Mouse (Mus musculus) heart, adult 2 months (tissue): Measurements from ENCODE around the gene Ptk7. TPM values are rescaled to one million over a fixed set of nuclear protein-coding genes. Genes with fewer than 3 reads are reported as not detected.

Experiments used
- DNase-seq, 2 experiments: peaks; one replicate each; pipeline ENCODE4 v3.0.0; 2021
- H3K27ac ChIP-seq: fragments of 200-600 bp; 2 replicates; pipeline ENCODE4 v1.8.1; 2022
- H3K27me3 ChIP-seq: fragments of 200-500 bp; 2 replicates; pipeline ENCODE4 v1.6.1; 2012; ENCODE audit warnings: mild to moderate bottlenecking, low read length, inconsistent platforms, mixed read lengths; ENCODE audit not compliant: control insufficient read depth, insufficient read depth
- H3K36me3 ChIP-seq: fragments of 200-500 bp; 2 replicates; pipeline ENCODE4 v1.6.1; 2012; ENCODE audit warnings: low read length, inconsistent platforms; ENCODE audit not compliant: control insufficient read depth, insufficient read depth
- H3K4me1 ChIP-seq: fragments of 200-500 bp; 2 replicates; pipeline ENCODE4 v1.6.1; 2011; ENCODE audit warnings: low read length; ENCODE audit not compliant: control insufficient read depth, insufficient read depth
- H3K4me3 ChIP-seq: fragments of 200-600 bp; 2 replicates; pipeline ENCODE4 v1.8.1; 2022
- H3K79me2 ChIP-seq: fragments of 200-500 bp; replicated peaks from 2 replicates; pipeline ENCODE4 v1.6.1; 2012; ENCODE audit warnings: mild to moderate bottlenecking, inconsistent platforms, low read length, moderate library complexity, mixed read lengths; ENCODE audit not compliant: control insufficient read depth, insufficient read depth
- H3K9ac ChIP-seq: fragments of 200-500 bp; 2 replicates; pipeline ENCODE4 v1.6.1; 2012; ENCODE audit warnings: low read depth, mild to moderate bottlenecking, control low read depth, inconsistent platforms, low read length, mixed read lengths
- CTCF ChIP-seq: fragments of 200-600 bp; IDR thresholded peaks from 2 replicates; pipeline ENCODE4 v1.8.1; 2022; ENCODE audit warnings: antibody characterized with exemption, mild to moderate bottlenecking, moderate library complexity
- EP300 ChIP-seq: fragments of 200-500 bp; IDR thresholded peaks from 2 replicates; pipeline ENCODE4 v1.6.1; 2011; ENCODE audit warnings: low read depth, low read length, control low read depth; ENCODE audit not compliant: insufficient read depth
- POLR2A ChIP-seq: fragments of 200-500 bp; IDR thresholded peaks from 2 replicates; pipeline ENCODE4 v1.6.1; 2011; ENCODE audit warnings: mild to moderate bottlenecking, low read depth, low read length, control low read depth; ENCODE audit not compliant: insufficient read depth
- WGBS: fragments of 180-500 bp; shearing (Covaris S2); methylation state at CpG from one replicate; pipeline ENCODE4 v1.1.7; 2018; 5-methylcytosine and 5-hydroxymethylcytosine counted together
- intact Hi-C: fragments of 180-260 bp; cut with DNase I; formaldehyde crosslinking; loops from one replicate; pipeline ENCODE4 v1.15.1; 2025
- microRNA-seq, 2 experiments: library from miRNA; unstranded; fragments of <30 nt; microRNA quantifications; one replicate each; pipeline ENCODE4 v1.2.0; 2021
- polyA plus RNA-seq: library from polyadenylated mRNA; depleted of rRNA; stranded (reverse); fragments of >200 nt; gene quantifications from 2 replicates; pipeline ENCODE4 v1.2.3, GENCODE M21; 2012; rRNA removed
- total RNA-seq, 2 experiments: library from RNA; stranded (reverse); gene quantifications; 2 replicates each; pipeline ENCODE4 v1.2.3; 2021

Gene Ptk7
- total and polyA plus RNA-seq, 3 experiments = 2.6 to 3.1 (median 2.6) TPM

GRCm38 (mm10) chr17:46520385-46520979 lies 108.8 kb downstream of the Ptk7 start:
- TF ChIP-seq CTCF (no peak), POLR2A (no peak), EP300 (no peak)
- H3K36me3 ChIP-seq = no peaks in the 10 kb centered on the region
- DNase-seq = no peak
- H3K79me2 ChIP-seq = no peaks in the 10 kb centered on the region
- H3K4me1 ChIP-seq = no peaks in the 10 kb centered on the region
- WGBS = 37% methylated on average over 25 of the region's 25 CpGs
- H3K27me3 ChIP-seq = no peaks in the 10 kb centered on the region
- intact Hi-C loops = no loop called here
- no peak overlapping the region for H3K27ac ChIP-seq
- H3K4me3 ChIP-seq = no peak overlapping the region
- H3K9ac ChIP-seq = peak overlapping the region; percentile 11

- no peak for TF ChIP-seq POLR2A
- TF ChIP-seq EP300 = no peak
- no peak for TF ChIP-seq CTCF
- Histone ChIP-seq H3K36me3 (no peaks in the 10 kb centered on the region), H3K9ac (peak overlapping the region; percentile 11; the same call in 1 of the 2 replicates), H3K79me2 (no peaks in the 10 kb centered on the region), H3K4me1 (no peaks in the 10 kb centered on the region), H3K27ac (no peak overlapping the region), H3K4me3 (no peak overlapping the region), H3K27me3 (no peaks in the 10 kb centered on the region)
- intact Hi-C loops = no loop called here
- no peak for DNase-seq
- WGBS = 70% methylated on average over 10 of the region's 10 CpGs
Measured at GRCm38 (mm10) chr17:46519971-46520370, 109.3 kb downstream of the Ptk7 start.

Small RNAs within 50 kb of the gene (microRNA-seq; reads per million reads assigned to microRNA genes)
- gene Mir6976 = 1.1 to 1.5 reads per million in 2 experiments

Other genes starting within 250 kb of the Ptk7 start
- gene Zfp318, start 245.8 kb downstream of the Ptk7 start, total RNA-seq = 10 to 100 TPM; 14.9 to 15.6 TPM
- gene Zfp318, start 245.8 kb downstream of the Ptk7 start, polyA plus RNA-seq = 7.1 and 11.8 TPM in 2 replicates
- under 1 TPM; 0.76 to 0.82 TPM for gene Crip3, start 200.6 kb downstream of the Ptk7 start, total RNA-seq
- gene Crip3, start 200.6 kb downstream of the Ptk7 start, polyA plus RNA-seq = 3.5 and 3.8 TPM in 2 replicates
- not detected for gene Slc22a7, start 191.0 kb downstream of the Ptk7 start, total RNA-seq
- 0.38 TPM in 1 of 2 replicates, not detected in the other for gene Slc22a7, start 191.0 kb downstream of the Ptk7 start, polyA plus RNA-seq
- under 1 TPM; 0.16 to 0.23 TPM for gene Ttbk1, start 141.8 kb downstream of the Ptk7 start, total RNA-seq
- 0.21 and 0.23 TPM in 2 replicates for gene Ttbk1, start 141.8 kb downstream of the Ptk7 start, polyA plus RNA-seq
- gene Dnph1, start 132.8 kb downstream of the Ptk7 start, total RNA-seq = 1 to 10 TPM; 1.8 to 1.9 TPM
- gene Dnph1, start 132.8 kb downstream of the Ptk7 start, polyA plus RNA-seq = 0.80 and 0.97 TPM in 2 replicates
- gene Cul9, start 83.1 kb downstream of the Ptk7 start, total RNA-seq = 10 to 100 TPM; 21.6 to 21.9 TPM
- gene Cul9, start 83.1 kb downstream of the Ptk7 start, polyA plus RNA-seq = 20.1 and 22.7 TPM in 2 replicates
- gene Srf, start 73.3 kb downstream of the Ptk7 start, total RNA-seq = 100 to 1,000 TPM in 1 of 2 experiments, 10 to 100 TPM in 1; 91.5 to 106 TPM
- gene Srf, start 73.3 kb downstream of the Ptk7 start, polyA plus RNA-seq = 223 and 227 TPM in 2 replicates
- 10 to 100 TPM; 23.5 to 25.7 TPM for gene Klc4, start 16.5 kb upstream of the Ptk7 start, total RNA-seq
- gene Klc4, start 16.5 kb upstream of the Ptk7 start, polyA plus RNA-seq = 20.9 and 22.3 TPM in 2 replicates
- gene Mrpl2, start 16.7 kb upstream of the Ptk7 start, total RNA-seq = 100 to 1,000 TPM; 112 to 132 TPM
- gene Mrpl2, start 16.7 kb upstream of the Ptk7 start, polyA plus RNA-seq = 71.5 and 87.8 TPM in 2 replicates
- 10 to 100 TPM; 16.8 to 18.4 TPM for gene Cul7, start 20.8 kb upstream of the Ptk7 start, total RNA-seq
- 23.4 and 24.7 TPM in 2 replicates for gene Cul7, start 20.8 kb upstream of the Ptk7 start, polyA plus RNA-seq
- gene Rrp36, start 44.8 kb upstream of the Ptk7 start, total RNA-seq = 10 to 100 TPM; 10.7 to 11.3 TPM
- gene Rrp36, start 44.8 kb upstream of the Ptk7 start, polyA plus RNA-seq = 19.4 and 24.3 TPM in 2 replicates
- 10 to 100 TPM; 45.4 to 50.3 TPM for gene Mea1, start 49.3 kb upstream of the Ptk7 start, total RNA-seq
- 35.3 and 37.8 TPM in 2 replicates for gene Mea1, start 49.3 kb upstream of the Ptk7 start, polyA plus RNA-seq
- 10 to 100 TPM; 57.3 to 68.9 TPM for gene Klhdc3, start 51.4 kb upstream of the Ptk7 start, total RNA-seq
- 91.8 and 105 TPM in 2 replicates for gene Klhdc3, start 51.4 kb upstream of the Ptk7 start, polyA plus RNA-seq
- 10 to 100 TPM; 28.1 to 32.0 TPM for gene Ppp2r5d, start 75.6 kb upstream of the Ptk7 start, total RNA-seq
- 30.8 and 40.6 TPM in 2 replicates for gene Ppp2r5d, start 75.6 kb upstream of the Ptk7 start, polyA plus RNA-seq
- 10 to 100 TPM; 33.4 to 36.5 TPM for gene Pex6, start 82.0 kb upstream of the Ptk7 start, total RNA-seq
- 33.7 and 34.1 TPM in 2 replicates for gene Pex6, start 82.0 kb upstream of the Ptk7 start, polyA plus RNA-seq
- gene Gnmt, start 99.7 kb upstream of the Ptk7 start, total RNA-seq = 1 to 10 TPM; 2.8 to 4.4 TPM
- 3.3 and 5.1 TPM in 2 replicates for gene Gnmt, start 99.7 kb upstream of the Ptk7 start, polyA plus RNA-seq
- gene Cnpy3, start 122.7 kb upstream of the Ptk7 start, total RNA-seq = 10 to 100 TPM; 19.8 to 21.5 TPM
- gene Cnpy3, start 122.7 kb upstream of the Ptk7 start, polyA plus RNA-seq = 19.7 and 20.7 TPM in 2 replicates
- gene Ptcra, start 134.2 kb upstream of the Ptk7 start, total RNA-seq = not detected
- gene Ptcra, start 134.2 kb upstream of the Ptk7 start, polyA plus RNA-seq = 0.08 and 0.12 TPM in 2 replicates
- 10 to 100 TPM; 22.6 to 30.4 TPM for gene 2310039H08Rik, start 143.1 kb upstream of the Ptk7 start, total RNA-seq
- gene 2310039H08Rik, start 143.1 kb upstream of the Ptk7 start, polyA plus RNA-seq = 43.6 and 45.4 TPM in 2 replicates
- 10 to 100 TPM; 54.0 TPM for gene Rpl7l1, start 153.2 kb upstream of the Ptk7 start, total RNA-seq
- gene Rpl7l1, start 153.2 kb upstream of the Ptk7 start, polyA plus RNA-seq = 19.4 and 41.8 TPM in 2 replicates
- gene Bicral, start 229.0 kb upstream of the Ptk7 start, total RNA-seq = 10 to 100 TPM; 12.3 to 15.7 TPM
- gene Bicral, start 229.0 kb upstream of the Ptk7 start, polyA plus RNA-seq = 7.4 and 9.6 TPM in 2 replicates